Mouse (Mus musculus) Patski (cell line): Measurements from ENCODE around the gene Lrrc41. TPM values are rescaled to one million over a fixed set of nuclear protein-coding genes. Genes with fewer than 3 reads are reported as not detected.

Source experiments
- ATAC-seq: fragments of 100-300 bp; one replicate; pipeline ENCODE4 v1.8.0; 2021
- CTCF ChIA-PET: fragments of 350-600 bp; sonication (Branson Sonifier 250); formaldehyde crosslinking; loops from one replicate; lab custom pipeline; 2022; ENCODE audit warnings: inconsistent platforms; lab: Charles Lee
- POLR2A ChIA-PET: fragments of 350-600 bp; sonication (Branson Sonifier 250); formaldehyde crosslinking; loops from one replicate; lab custom pipeline; 2022; ENCODE audit warnings: antibody characterized with exemption, inconsistent platforms; lab: Charles Lee
- DNase-seq: peaks from one replicate; pipeline ENCODE4 v3.0.0-alpha.2; 2011; ENCODE audit warnings: low read depth, low spot score
- H3K27me3 ChIP-seq: fragments of 371-371 bp; one replicate; pipeline ENCODE4 v1.5.1; 2021
- CTCF ChIP-seq: fragments of 100-300 bp; IDR thresholded peaks from one replicate; pipeline ENCODE4 v1.5.1; 2021
- in situ Hi-C: fragments of 300-500 bp; cut with MboI; formaldehyde crosslinking; loops from 3 replicates; pipeline ENCODE4 v1.11.1; 2018; ENCODE audit warnings: low pct_unique_long_range_greater_than_20kb, mixed read lengths
- polyA plus RNA-seq: library from polyadenylated mRNA; unstranded; gene quantifications from one replicate; pipeline ENCODE4 v1.2.3, GENCODE M21; 2021

The Lrrc41 gene
- polyA plus RNA-seq, 1 experiment from 2014 or later: 58.3 TPM

- in situ Hi-C loops: no loop called here
- ATAC-seq (no peak), DNase-seq (no peak)
- no peak for TF ChIP-seq CTCF
- CTCF ChIA-PET: no interaction called here
- POLR2A ChIA-PET: no interaction called here
- H3K27me3 ChIP-seq: no peaks in the 10 kb centered on the region
Measured at GRCm38 (mm10) chr4:116125803-116126386, 50.8 kb downstream of the Lrrc41 start.

- POLR2A ChIA-PET: no interaction called here
Measured at GRCm38 (mm10) chr4:116127956-116128355, 52.9 kb downstream of the Lrrc41 start.

GRCm38 (mm10) chr4:116133126-116133525, 58.1 kb downstream of the Lrrc41 start:
- ATAC-seq (no peak), DNase-seq (no peak)
- in situ Hi-C loops: no loop called here
- no peaks in the 10 kb centered on the region for H3K27me3 ChIP-seq
- ChIA-PET CTCF (no interaction called here), POLR2A (no interaction called here)
- TF ChIP-seq CTCF: no peak

More at GRCm38 (mm10) chr4:116127956-116128355, 52.9 kb downstream of the Lrrc41 start:
- no peaks in the 10 kb centered on the region for H3K27me3 ChIP-seq
- CTCF ChIA-PET: no interaction called here
- in situ Hi-C loops: no loop called here
- ATAC-seq: no peak
- TF ChIP-seq CTCF: no peak
- DNase-seq: no peak

GRCm38 (mm10) chr4:116134990-116135389, 59.9 kb downstream of the Lrrc41 start:
- ChIA-PET CTCF (interaction anchor here (0.7 to 1.4 kb wide), 2 partner anchors 41 to 468 kb away, joined by 3 to 4 read pairs; no protein-coding TSS in a partner anchor), POLR2A (no interaction called here)
- in situ Hi-C loops: no loop called here
- DNase-seq (no peak), ATAC-seq (no peak)
- TF ChIP-seq CTCF: peak; percentile 75
- no peaks in the 10 kb centered on the region for H3K27me3 ChIP-seq

GRCm38 (mm10) chr4:116137421-116137996, 62.4 kb downstream of the Lrrc41 start:
- DNase-seq (no peak), ATAC-seq (no peak)
- in situ Hi-C loops: no loop called here
- no peak for TF ChIP-seq CTCF
- H3K27me3 ChIP-seq: no peaks in the 10 kb centered on the region
- POLR2A ChIA-PET: no interaction called here
- CTCF ChIA-PET: interaction anchor here (0.9 kb wide), 1 partner anchor 205 kb away, joined by 3 read pairs; no protein-coding TSS in a partner anchor

- H3K27me3 ChIP-seq: no peaks in the 10 kb centered on the region
- DNase-seq: no peak
- TF ChIP-seq CTCF: no peak
- ChIA-PET CTCF (no interaction called here), POLR2A (interaction anchor here (1.8 kb wide), 1 partner anchor 10 kb away, joined by 5 read pairs; the partner anchor contains the start of gene Lurap1)
- no peak for ATAC-seq
- in situ Hi-C loops: no loop called here
Measured at GRCm38 (mm10) chr4:116140801-116141574, 65.9 kb downstream of the Lrrc41 start.

GRCm38 (mm10) chr4:116141736-116142135, 66.7 kb downstream of the Lrrc41 start:
- ATAC-seq: no peak
- POLR2A ChIA-PET: interaction anchor here (1.8 kb wide), 1 partner anchor 9 kb away, joined by 5 read pairs; the partner anchor contains the start of gene Lurap1
- no peak for DNase-seq
- in situ Hi-C loops: no loop called here
- TF ChIP-seq CTCF: no peak
- H3K27me3 ChIP-seq: no peaks in the 10 kb centered on the region
- CTCF ChIA-PET: no interaction called here

GRCm38 (mm10) chr4:116142269-116142668, 67.2 kb downstream of the Lrrc41 start:
- CTCF ChIA-PET: no interaction called here
- in situ Hi-C loops: no loop called here

GRCm38 (mm10) chr4:116143317-116143811, 68.3 kb downstream of the Lrrc41 start:
- in situ Hi-C loops: no loop called here
- no peaks in the 10 kb centered on the region for H3K27me3 ChIP-seq
- POLR2A ChIA-PET: no interaction called here
- DNase-seq (no peak), ATAC-seq (no peak)
- CTCF ChIA-PET: no interaction called here
- no peak for TF ChIP-seq CTCF

More at GRCm38 (mm10) chr4:116142269-116142668, 67.2 kb downstream of the Lrrc41 start:
- TF ChIP-seq CTCF: no peak
- no peaks in the 10 kb centered on the region for H3K27me3 ChIP-seq
- no peak for ATAC-seq
- DNase-seq: no peak
- POLR2A ChIA-PET: interaction anchor here (1.8 kb wide), 1 partner anchor 8 kb away, joined by 5 read pairs; the partner anchor contains the start of gene Lurap1

GRCm38 (mm10) chr4:116143891-116144717, 69.0 kb downstream of the Lrrc41 start:
- ChIA-PET POLR2A (interaction anchor here (0.6 kb wide), 2 partner anchors 158 to 640 kb away, joined by 3 read pairs; no protein-coding TSS in a partner anchor), CTCF (no interaction called here)
- no peak for DNase-seq
- ATAC-seq: peak; percentile 78
- in situ Hi-C loops: no loop called here
- no peaks in the 10 kb centered on the region for H3K27me3 ChIP-seq
- TF ChIP-seq CTCF: no peak

Other genes with a start within 250 kb of the Lrrc41 start
- 4.9 TPM for gene Mob3c, start 247.2 kb upstream of the Lrrc41 start, polyA plus RNA-seq
- 26.3 TPM for gene Mknk1, start 236.1 kb upstream of the Lrrc41 start, polyA plus RNA-seq
- gene Kncn, start 190.9 kb upstream of the Lrrc41 start, polyA plus RNA-seq: not detected
- gene 6430628N08Rik, start 184.6 kb upstream of the Lrrc41 start, polyA plus RNA-seq: not detected
- gene Dmbx1, start 135.3 kb upstream of the Lrrc41 start, polyA plus RNA-seq: not detected
- gene Faah, start 57.3 kb upstream of the Lrrc41 start, polyA plus RNA-seq: 3.4 TPM
- 7.2 TPM for gene Nsun4, start 21.4 kb upstream of the Lrrc41 start, polyA plus RNA-seq
- 441 TPM for gene Uqcrh, start 198 bp upstream of the Lrrc41 start, polyA plus RNA-seq
- gene Rad54l, start 48.4 kb downstream of the Lrrc41 start, polyA plus RNA-seq: 5.6 TPM
- 57.6 TPM for gene Pomgnt1, start 48.6 kb downstream of the Lrrc41 start, polyA plus RNA-seq
- 8.3 TPM for gene Lurap1, start 76.1 kb downstream of the Lrrc41 start, polyA plus RNA-seq
- 0.06 TPM for gene Tspan1, start 92.3 kb downstream of the Lrrc41 start, polyA plus RNA-seq
- not detected for gene 1700042G07Rik, start 98.1 kb downstream of the Lrrc41 start, polyA plus RNA-seq
- gene Gm49337, start 98.1 kb downstream of the Lrrc41 start, polyA plus RNA-seq: not detected
- 15.6 TPM for gene Pik3r3, start 146.3 kb downstream of the Lrrc41 start, polyA plus RNA-seq